Mouse (Mus musculus) intestine, embryonic 15.5 days (tissue): ENCODE data around the gene Ccdc88c. TPM values are rescaled to one million over a fixed set of nuclear protein-coding genes. Genes with fewer than 3 reads are reported as not detected.
A peak's percentile ranks its signal among the peaks of the same experiment; 100 is the strongest.

ENCODE experiments used
- ATAC-seq: fragments of 200-750 bp; cut with Nextera tagmentation; 2 replicates; pipeline ENCODE4 v1.8.0; 2017; ENCODE audit warnings: moderate TSS enrichment, moderate library complexity
- H3K27ac ChIP-seq: fragments of 300-500 bp; sonication (generic); 2 replicates; pipeline ENCODE4 v1.5.1; 2015; ENCODE audit warnings: mild to moderate bottlenecking, inconsistent platforms
- H3K27me3 ChIP-seq: fragments of 300-500 bp; sonication (generic); replicated peaks from 2 replicates; pipeline ENCODE4 v1.6.1; 2015; ENCODE audit warnings: inconsistent platforms
- H3K36me3 ChIP-seq: fragments of 300-500 bp; sonication (generic); 2 replicates; pipeline ENCODE4 v1.6.1; 2015; ENCODE audit warnings: inconsistent platforms
- H3K4me1 ChIP-seq: fragments of 300-500 bp; sonication (generic); replicated peaks from 2 replicates; pipeline ENCODE4 v1.6.1; 2015; ENCODE audit warnings: inconsistent platforms
- H3K4me2 ChIP-seq: fragments of 300-500 bp; sonication (generic); replicated peaks from 2 replicates; pipeline ENCODE4 v1.6.1; 2015; ENCODE audit warnings: mild to moderate bottlenecking, inconsistent platforms
- H3K4me3 ChIP-seq: fragments of 300-500 bp; sonication (generic); replicated peaks from 2 replicates; pipeline ENCODE4 v1.5.1; 2015; ENCODE audit warnings: inconsistent platforms
- H3K9ac ChIP-seq: fragments of 300-500 bp; sonication (generic); 2 replicates; pipeline ENCODE4 v1.6.1; 2015; ENCODE audit warnings: inconsistent platforms
- H3K9me3 ChIP-seq: fragments of 300-500 bp; sonication (generic); 2 replicates; pipeline ENCODE4 v1.6.1; 2016; ENCODE audit warnings: inconsistent platforms
- WGBS: fragments of 180-500 bp; shearing (Covaris S2); methylation state at CpG from one replicate; pipeline ENCODE4 v1.1.7; 2015; 5-methylcytosine and 5-hydroxymethylcytosine counted together
- polyA plus RNA-seq: library from polyadenylated mRNA; unstranded; fragments of >200 nt; fragmentation: Nextera tagmentation; extraction: Ambion mirVana; gene quantifications from 2 replicates; pipeline ENCODE4 v1.2.1, GENCODE M21; 2015

The Ccdc88c gene
- polyA plus RNA-seq, 1 experiment from 2014 or later, result 14.9 TPM

DNA sequence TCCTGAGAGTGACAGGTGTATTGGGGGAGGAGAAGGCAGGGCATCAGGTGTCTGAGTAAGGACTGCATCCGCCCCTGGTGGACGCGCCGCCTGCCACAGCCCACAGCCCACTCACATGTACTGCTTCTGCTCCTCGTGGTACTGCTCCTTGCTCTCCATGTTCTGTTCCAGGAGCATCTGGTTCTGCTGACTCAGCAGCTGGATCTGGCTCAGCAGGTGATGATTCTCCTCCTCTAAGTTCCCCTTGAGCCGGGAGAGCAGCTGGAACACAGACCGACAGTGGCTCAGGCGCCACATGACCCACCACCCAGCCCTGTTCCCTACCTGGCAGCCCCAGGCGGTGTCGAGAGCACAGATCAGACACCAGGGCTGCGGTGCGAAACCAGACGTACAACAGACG, 97.2 kb downstream of the Ccdc88c start:
- no peak overlapping the region for H3K9ac ChIP-seq
- H3K27me3 ChIP-seq, result no peaks in the 10 kb centered on the region
- no peak overlapping the region for H3K4me2 ChIP-seq
- no peak for ATAC-seq
- 93% methylated on average over 14 of the region's 14 CpGs for WGBS
- no peaks in the 10 kb centered on the region for H3K9me3 ChIP-seq
- H3K4me3 ChIP-seq, result no peak overlapping the region
- no peak overlapping the region for H3K27ac ChIP-seq
- no peaks in the 10 kb centered on the region for H3K4me1 ChIP-seq
- H3K36me3 ChIP-seq, result peaks cover 19% of the 10 kb centered on the region

DNA sequence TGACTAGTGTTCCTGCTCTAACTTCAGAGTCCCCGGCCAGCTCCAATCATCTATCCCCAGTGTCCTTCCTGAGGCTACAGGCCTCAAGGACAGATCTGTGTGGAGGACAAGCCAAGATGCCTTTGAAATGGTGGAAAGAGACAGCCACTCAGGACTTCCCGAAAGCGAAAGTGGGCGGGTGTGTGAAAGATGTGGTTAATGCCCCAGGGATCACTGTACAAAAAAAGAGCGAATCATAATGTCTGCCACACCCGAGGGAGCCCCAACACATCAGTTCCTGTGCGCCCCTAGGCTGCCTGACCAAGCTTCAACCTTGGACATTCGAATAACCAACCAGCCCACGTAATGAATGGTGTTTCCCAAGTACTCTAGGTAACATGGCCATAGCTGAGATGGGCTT, 100.6 kb downstream of the Ccdc88c start:
- Histone ChIP-seq H3K4me1 (no peaks in the 10 kb centered on the region), H3K4me3 (no peak overlapping the region), H3K27ac (no peak overlapping the region), H3K36me3 (peaks cover 19% of the 10 kb centered on the region), H3K27me3 (no peaks in the 10 kb centered on the region), H3K9me3 (no peaks in the 10 kb centered on the region), H3K9ac (no peak overlapping the region), H3K4me2 (no peak overlapping the region)
- WGBS, result 90% methylated on average over 9 of the region's 9 CpGs
- no peak for ATAC-seq

DNA sequence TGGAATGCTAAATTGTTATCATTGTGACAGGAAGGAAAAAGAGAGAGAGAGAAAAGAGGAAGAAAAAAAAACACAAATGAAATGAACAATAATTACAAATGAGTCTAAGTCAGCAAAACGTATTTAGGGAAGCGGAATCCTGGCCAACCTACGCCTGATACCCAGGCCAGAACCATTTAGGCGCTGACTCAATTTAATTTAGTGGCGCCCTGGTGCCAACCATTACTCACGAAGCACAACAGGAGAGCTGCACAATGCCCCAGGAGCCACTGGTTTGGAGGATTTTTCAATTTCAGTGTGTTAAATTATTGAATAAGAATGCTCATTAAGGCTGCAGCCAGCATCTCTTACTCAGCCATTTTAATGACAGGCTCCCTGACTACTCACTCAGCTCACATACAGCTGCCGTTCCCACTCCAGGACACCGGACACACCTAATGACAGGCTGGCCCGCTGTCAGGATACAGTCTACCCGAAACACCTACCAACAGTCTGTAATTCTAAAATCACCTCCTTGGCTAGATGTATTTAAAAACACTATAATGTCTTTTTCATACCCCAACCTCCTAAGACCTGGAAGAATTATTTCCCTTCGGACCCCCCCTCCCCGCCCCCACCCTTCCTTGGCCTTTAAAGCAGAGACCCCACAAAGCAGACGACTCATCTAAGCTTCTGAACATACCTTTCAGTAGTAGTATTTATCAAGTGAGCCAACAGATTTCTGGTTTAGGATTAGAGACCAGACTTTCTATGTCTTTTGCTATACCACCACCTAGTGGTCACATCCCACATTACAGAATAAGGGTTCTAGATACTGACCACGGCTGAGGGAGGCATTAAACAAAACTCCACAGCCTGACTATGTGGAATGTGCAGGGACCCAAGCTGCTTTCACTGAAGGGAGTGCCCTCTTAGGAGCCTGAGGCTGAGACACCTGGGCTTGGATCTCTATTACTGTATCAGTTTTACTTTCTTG, 102.9 kb downstream of the Ccdc88c start:
- 70% methylated on average over 14 of the region's 14 CpGs for WGBS
- peak; percentile 42; the same call in 1 of the 2 replicates for ATAC-seq
- Histone ChIP-seq H3K9ac (no peak overlapping the region), H3K4me2 (no peak overlapping the region), H3K4me3 (no peak overlapping the region), H3K4me1 (no peaks in the 10 kb centered on the region), H3K9me3 (no peaks in the 10 kb centered on the region), H3K27me3 (no peaks in the 10 kb centered on the region), H3K36me3 (peaks cover 17% of the 10 kb centered on the region), H3K27ac (no peak overlapping the region)

DNA sequence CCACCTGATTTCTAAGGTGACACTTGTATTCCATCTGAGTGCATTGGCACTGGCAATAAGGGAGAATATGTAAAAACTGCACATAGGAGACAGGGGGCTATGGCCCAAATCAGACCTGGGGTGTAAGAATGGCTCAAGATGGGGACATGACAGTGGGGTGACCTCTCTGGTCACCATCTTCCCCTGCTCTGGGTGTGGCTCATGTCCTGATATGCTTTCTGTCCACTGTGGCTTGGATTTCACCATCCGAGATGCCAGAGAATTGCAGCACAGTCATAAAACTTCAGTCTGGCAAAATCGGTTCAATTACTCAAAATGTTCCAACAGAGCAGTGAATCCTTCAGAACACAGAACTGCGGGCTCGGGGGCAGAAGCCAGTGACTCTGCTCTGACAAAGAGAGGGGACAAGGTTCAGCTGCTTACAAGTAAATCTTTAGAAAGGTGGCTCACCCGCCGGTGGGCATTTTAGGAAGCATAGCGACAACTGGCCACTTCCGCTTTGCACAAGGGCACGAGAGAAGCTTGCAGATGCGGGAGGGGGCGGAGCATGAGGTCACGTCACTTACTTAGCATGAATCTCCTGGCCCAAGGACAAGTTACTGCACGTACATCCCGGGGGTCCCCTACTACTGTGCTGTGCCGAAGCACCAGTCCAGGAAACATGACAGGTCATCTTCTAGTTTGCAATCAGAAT, 104.1 kb downstream of the Ccdc88c start:
- 77% methylated on average over 15 of the region's 15 CpGs for WGBS
- Histone ChIP-seq H3K27ac (no peak overlapping the region), H3K4me2 (no peak overlapping the region), H3K4me3 (no peak overlapping the region), H3K4me1 (no peaks in the 10 kb centered on the region), H3K9ac (no peak overlapping the region), H3K27me3 (no peaks in the 10 kb centered on the region), H3K9me3 (no peaks in the 10 kb centered on the region), H3K36me3 (peaks cover 10% of the 10 kb centered on the region)
- no peak for ATAC-seq

DNA sequence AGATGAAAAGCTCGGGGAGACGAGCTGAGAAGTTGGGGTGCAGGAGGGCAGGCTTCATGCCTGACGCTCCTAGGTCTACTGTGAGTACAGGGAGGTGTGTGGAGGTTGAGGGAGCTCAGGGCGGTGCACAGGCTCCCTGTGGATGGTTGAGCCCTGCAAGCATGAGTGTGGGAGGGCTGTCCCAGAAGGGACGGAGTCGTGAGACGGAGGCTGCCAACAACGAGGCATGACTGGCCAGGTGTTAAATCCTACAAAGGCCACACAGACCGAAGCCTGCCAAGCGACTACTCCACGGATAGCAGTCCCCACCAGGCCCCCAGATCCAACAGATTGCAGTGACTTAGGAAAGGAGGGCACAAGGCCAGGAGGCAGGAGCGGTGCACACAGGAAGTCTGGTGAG, 118.1 kb downstream of the Ccdc88c start:
- no peak overlapping the region for H3K27ac ChIP-seq
- WGBS, result 77% methylated on average over 12 of the region's 12 CpGs
- H3K4me2 ChIP-seq, result no peak overlapping the region

DNA sequence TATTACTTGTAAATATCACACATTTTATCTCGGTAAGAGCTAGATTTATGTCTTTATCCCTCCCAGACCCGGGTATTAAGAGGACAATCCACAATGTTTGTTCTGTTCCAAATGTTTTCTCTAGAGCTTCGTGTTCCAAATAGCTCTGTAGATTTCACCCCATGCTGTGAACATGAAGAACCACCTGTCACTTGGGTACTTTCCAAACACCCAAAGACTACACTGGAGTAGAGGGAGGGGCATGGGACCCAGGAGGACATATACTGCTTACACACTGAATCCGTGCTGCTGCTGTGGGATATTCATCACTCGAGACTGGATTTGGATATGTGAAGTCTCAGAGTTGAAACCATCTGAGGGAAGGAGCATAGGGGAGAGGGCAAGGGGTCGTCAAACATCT, 119.1 kb downstream of the Ccdc88c start:
- no peak overlapping the region for H3K27ac ChIP-seq
- H3K4me1 ChIP-seq, result peaks cover 22% of the 10 kb centered on the region; the same call in 1 of the 2 replicates
- no peaks in the 10 kb centered on the region for H3K36me3 ChIP-seq
- H3K27me3 ChIP-seq, result peaks cover 11% of the 10 kb centered on the region
- H3K4me3 ChIP-seq, result no peak overlapping the region
- H3K9ac ChIP-seq, result no peak overlapping the region
- 45% methylated on average over 6 of the region's 6 CpGs for WGBS
- no peaks in the 10 kb centered on the region for H3K9me3 ChIP-seq
- no peak for ATAC-seq
- H3K4me2 ChIP-seq, result no peak overlapping the region

More for the DNA sequence above, 118.1 kb downstream of the Ccdc88c start:
- Histone ChIP-seq H3K4me1 (peaks cover 22% of the 10 kb centered on the region; the same call in 1 of the 2 replicates), H3K4me3 (no peak overlapping the region), H3K9ac (no peak overlapping the region), H3K27me3 (peaks cover 11% of the 10 kb centered on the region), H3K9me3 (no peaks in the 10 kb centered on the region), H3K36me3 (no peaks in the 10 kb centered on the region)
- no peak for ATAC-seq

DNA sequence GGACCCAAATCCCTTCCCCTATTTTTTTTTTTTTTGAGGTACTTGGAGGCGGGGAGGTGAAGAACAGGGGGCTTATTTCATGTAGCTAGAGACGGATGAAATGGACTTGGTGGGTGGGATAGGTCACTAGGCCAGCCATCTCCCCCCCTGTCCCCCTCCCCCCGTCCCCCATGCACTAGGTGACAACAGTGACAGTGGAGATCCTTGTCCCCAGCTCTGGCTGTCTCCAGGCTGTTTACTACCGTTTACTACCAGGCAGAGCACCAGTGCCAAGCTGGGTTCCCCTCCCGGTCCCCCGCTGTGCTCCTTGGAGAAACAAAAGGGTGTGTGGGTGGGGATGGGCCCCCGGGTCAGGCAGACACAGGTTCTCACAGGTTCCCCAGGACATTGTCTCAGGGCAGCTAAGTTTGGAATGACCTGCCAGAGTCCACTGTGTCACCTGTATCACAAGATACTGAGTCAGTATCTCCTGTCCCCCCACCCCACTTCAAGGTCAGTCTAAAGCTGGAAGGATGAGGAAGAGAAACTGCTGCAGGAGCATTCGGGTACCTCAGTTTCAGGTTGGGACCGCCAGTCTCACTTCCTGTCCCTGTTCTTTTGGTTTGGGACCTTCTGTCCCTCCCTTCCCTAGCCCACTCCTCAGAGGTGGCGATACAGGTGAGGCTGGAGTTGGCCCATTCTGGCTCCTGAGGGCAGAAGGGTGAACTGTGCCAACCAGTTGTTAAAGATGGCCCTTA, 120.4 kb downstream of the Ccdc88c start:
- Histone ChIP-seq H3K27me3 (peaks cover 14% of the 10 kb centered on the region), H3K27ac (no peak overlapping the region), H3K4me3 (peak overlapping the region; percentile 39), H3K36me3 (no peaks in the 10 kb centered on the region), H3K4me2 (peak overlapping the region; percentile 94), H3K4me1 (peaks cover 22% of the 10 kb centered on the region; the same call in 1 of the 2 replicates), H3K9ac (0 out of 2 replicates have a peak overlapping the region, but pooled peaks have one; percentile 46), H3K9me3 (no peaks in the 10 kb centered on the region)
- WGBS, result 30% methylated on average over 10 of the region's 10 CpGs
- ATAC-seq, result no peak

DNA sequence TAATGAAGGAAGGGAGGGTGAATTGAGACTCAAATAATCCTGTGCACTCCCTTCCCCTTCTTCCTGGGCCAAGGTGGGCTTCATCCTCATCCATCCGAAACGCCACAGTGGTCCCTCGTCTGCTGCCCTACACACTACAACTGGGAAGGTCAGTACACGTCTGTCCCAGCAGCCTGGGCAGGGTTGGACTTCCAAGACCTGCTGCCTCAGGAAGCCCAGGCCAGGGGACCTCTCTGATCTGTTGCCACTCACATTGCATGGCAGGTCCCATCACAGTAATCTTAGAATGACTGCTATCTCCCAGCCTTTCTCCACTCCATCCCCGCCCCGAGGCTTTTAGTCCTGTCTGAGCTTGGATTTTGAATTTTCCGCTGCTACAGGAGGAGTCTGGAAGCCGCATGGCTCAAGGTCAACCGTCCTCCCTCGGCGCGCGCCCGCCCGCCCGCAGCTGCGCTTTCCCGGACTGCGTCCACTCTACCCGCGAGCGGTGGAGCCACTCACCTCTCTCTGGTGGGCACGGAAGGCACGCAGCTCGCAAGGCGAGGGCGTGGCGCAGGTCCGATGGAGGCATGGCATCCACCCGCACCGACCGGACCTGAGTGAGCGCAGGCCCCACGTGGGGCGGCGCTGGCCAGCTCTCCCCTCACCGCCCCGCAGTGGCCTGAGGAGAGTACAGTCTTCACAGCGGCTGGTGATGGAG, 121.1 kb downstream of the Ccdc88c start, which contains the start of gene Gpr68:
TSS of gene Gpr68 (minus strand) at position 601 of the 700 bp plus-strand sequence.
- Histone ChIP-seq H3K4me1 (peaks cover 22% of the 10 kb centered on the region; the same call in 1 of the 2 replicates), H3K36me3 (no peaks in the 10 kb centered on the region), H3K27me3 (peaks cover 14% of the 10 kb centered on the region), H3K4me3 (peak within 1 kb of the TSS; percentile 39), H3K4me2 (peak within 1 kb of the TSS; percentile 94), H3K9me3 (no peaks in the 10 kb centered on the region), H3K9ac (peak within 1 kb of the TSS; percentile 46), H3K27ac (no peak within 1 kb of the TSS)
- WGBS, result 4% methylated on average over 39 of the region's 39 CpGs
- peak; percentile 68 for ATAC-seq

DNA sequence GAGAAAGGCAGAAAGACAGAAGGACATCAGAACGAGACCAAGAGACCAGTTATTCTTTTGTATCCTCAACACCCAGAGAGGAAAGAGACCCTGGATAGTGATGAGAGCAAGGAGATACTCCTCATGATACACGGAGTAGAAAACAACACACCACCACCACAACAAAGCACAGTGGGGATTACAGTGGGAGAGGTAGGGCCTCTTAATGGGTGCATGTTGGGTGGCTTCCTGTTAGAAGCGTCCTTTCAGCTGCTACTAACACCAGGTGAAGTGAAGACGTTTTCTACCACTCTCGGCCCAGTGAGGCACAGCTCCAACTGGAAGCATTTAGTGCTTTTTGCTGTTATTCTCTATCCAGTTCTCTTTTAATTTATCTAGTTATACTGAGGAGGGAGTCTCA, 122.0 kb downstream of the Ccdc88c start:
- no peak for ATAC-seq
- Histone ChIP-seq H3K9ac (no peak overlapping the region), H3K27me3 (peaks cover 15% of the 10 kb centered on the region), H3K36me3 (no peaks in the 10 kb centered on the region), H3K9me3 (no peaks in the 10 kb centered on the region), H3K4me2 (no peak overlapping the region), H3K4me1 (peaks cover 20% of the 10 kb centered on the region; the same call in 1 of the 2 replicates), H3K27ac (no peak overlapping the region), H3K4me3 (no peak overlapping the region)
- WGBS, result 81% methylated on average over 5 of the region's 5 CpGs

DNA sequence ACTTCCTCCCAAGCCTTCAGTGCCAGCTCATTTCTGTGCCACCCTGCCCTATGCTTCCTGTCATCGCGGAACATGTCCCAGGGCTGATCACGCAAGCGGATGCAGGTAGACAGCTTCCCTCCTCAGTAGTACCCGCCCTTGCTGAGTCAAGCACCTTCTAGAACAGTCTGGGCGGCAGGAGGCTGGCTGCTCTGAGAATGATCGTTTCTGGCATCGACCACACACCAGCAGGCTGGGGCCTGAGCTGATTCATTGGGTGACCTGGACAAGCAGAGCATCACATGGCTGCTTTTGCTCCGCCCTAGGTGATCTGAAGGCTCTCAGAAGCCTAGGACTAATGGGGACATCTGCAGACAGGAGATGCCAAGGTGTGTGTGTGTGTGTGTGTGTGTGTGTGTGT, 125.1 kb downstream of the Ccdc88c start:
- H3K27me3 ChIP-seq, result peaks cover 32% of the 10 kb centered on the region
- WGBS, result 85% methylated on average over 9 of the region's 9 CpGs
- H3K9ac ChIP-seq, result no peak overlapping the region
- H3K4me3 ChIP-seq, result no peak overlapping the region
- H3K9me3 ChIP-seq, result no peaks in the 10 kb centered on the region
- ATAC-seq, result no peak
- no peaks in the 10 kb centered on the region for H3K36me3 ChIP-seq
- no peak overlapping the region for H3K4me2 ChIP-seq
- peaks cover 13% of the 10 kb centered on the region for H3K4me1 ChIP-seq
- H3K27ac ChIP-seq, result no peak overlapping the region

DNA sequence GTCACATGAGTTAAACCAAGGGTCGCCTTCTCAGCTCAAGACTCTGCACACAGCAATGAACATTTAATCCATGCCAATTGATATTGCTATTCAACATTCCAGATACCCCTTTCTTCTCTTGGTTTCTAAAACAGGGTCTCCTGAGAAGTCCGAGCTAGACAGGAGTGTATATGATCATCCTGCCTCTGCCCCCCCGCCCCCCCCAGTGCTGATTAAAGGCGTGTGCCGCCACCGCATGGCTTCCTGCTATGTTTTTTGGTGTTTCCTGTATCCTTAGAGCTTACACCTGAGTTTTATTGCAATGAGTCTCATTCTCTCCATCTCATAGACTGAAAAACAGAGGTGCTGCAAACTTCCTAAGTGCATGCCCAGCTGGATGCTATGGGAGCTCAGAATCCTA, 127.5 kb downstream of the Ccdc88c start:
- Histone ChIP-seq H3K9ac (no peak overlapping the region), H3K27ac (no peak overlapping the region), H3K27me3 (peaks cover 39% of the 10 kb centered on the region), H3K4me2 (no peak overlapping the region), H3K9me3 (no peaks in the 10 kb centered on the region), H3K36me3 (no peaks in the 10 kb centered on the region), H3K4me3 (no peak overlapping the region), H3K4me1 (peaks cover 12% of the 10 kb centered on the region)
- 72% methylated on average over 6 of the region's 6 CpGs for WGBS
- ATAC-seq, result no peak
